Mouse (Mus musculus): ENCODE measurements around the gene Ank3. TPM values are rescaled to one million over a fixed set of nuclear protein-coding genes. Genes with fewer than 3 reads are reported as not detected.

The Ank3 gene
- total and polyA plus RNA-seq, 2 experiments from 2014 or later: 60.1 to 239 TPM

DNA sequence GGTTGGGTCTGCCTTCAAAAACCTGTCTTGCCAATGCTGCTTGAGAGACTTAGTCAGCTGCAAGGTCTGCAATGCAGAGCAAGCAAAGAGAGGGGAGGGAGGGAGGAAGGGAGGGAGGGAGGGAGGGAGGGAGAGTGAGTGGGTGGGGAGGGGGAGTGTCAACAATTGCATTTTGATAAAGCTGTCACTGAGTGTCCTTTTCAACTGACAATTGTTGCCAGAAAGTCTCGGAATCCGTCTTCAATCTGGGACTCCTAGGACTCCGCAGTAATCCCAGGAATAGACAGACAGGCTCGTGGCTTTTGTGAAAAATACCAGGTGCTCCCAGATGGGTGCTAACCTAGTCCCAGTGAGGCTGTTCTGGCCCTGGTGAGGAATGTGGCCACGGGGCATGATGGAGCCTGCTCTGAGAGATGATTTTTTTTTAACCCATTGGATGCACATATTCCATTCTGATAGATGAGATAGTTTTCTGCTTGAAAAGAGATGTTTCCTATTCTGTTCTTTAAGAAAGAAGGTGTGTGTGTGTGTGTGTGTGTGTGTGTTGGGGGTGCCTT lies 254.6 kb downstream of the Ank3 start:
- WGBS: 23% methylated on average over 5 of the region's 5 CpGs
- Histone ChIP-seq H3K4me1 (ENCODE audit: insufficient read depth, low read length) (peaks cover 7% of the 10 kb centered on the region), H3K9me3 (ENCODE audit: low read length) (no peaks in the 10 kb centered on the region), H3K4me2 (ENCODE audit: low read depth, low read length) (no peak overlapping the region), H3K27ac (no peak overlapping the region), H3K36me3 (ENCODE audit: insufficient read depth, low read length) (no peaks in the 10 kb centered on the region), H3K9ac (replicated peaks; ENCODE audit: low read length) (no peak overlapping the region), H3K4me3 (ENCODE audit: low read length) (no peak overlapping the region), H3K27me3 (ENCODE audit: insufficient read depth, low read length) (no peaks in the 10 kb centered on the region)
- no peak for DNase-seq (ENCODE audit: low spot score)
- TF ChIP-seq CTCF (IDR thresholded peaks at IDR 0.05; ENCODE audit: low read depth): no peak
- no peak for ATAC-seq

- H3K4me2 ChIP-seq (ENCODE audit: low read depth, low read length): no peak overlapping the region
- DNase-seq (ENCODE audit: low spot score) (no peak), ATAC-seq (no peak)
- H3K27ac ChIP-seq: no peak overlapping the region
- H3K9ac ChIP-seq (replicated peaks; ENCODE audit: low read length): no peak overlapping the region
- H3K4me1 ChIP-seq (ENCODE audit: insufficient read depth, low read length): peaks cover 7% of the 10 kb centered on the region
- WGBS: 89% methylated on average over 2 of the region's 2 CpGs
- H3K4me3 ChIP-seq (ENCODE audit: low read length): no peak overlapping the region
- no peaks in the 10 kb centered on the region for H3K27me3 ChIP-seq (ENCODE audit: insufficient read depth, low read length)
- no peaks in the 10 kb centered on the region for H3K36me3 ChIP-seq (ENCODE audit: insufficient read depth, low read length)
- no peaks in the 10 kb centered on the region for H3K9me3 ChIP-seq (ENCODE audit: low read length)
- peak; percentile 26; the same call in 1 of the 2 replicates for TF ChIP-seq CTCF (IDR thresholded peaks at IDR 0.05; ENCODE audit: low read depth)
These were observed 255.6 kb downstream of the Ank3 start for GRCm38 (mm10) chr10:69654176-69654575.

- no peaks in the 10 kb centered on the region for H3K27me3 ChIP-seq (ENCODE audit: insufficient read depth, low read length)
- no peaks in the 10 kb centered on the region for H3K9me3 ChIP-seq (ENCODE audit: low read length)
- H3K4me3 ChIP-seq (ENCODE audit: low read length): no peak overlapping the region
- H3K27ac ChIP-seq: no peak overlapping the region
- H3K4me1 ChIP-seq (ENCODE audit: insufficient read depth, low read length): peaks cover 7% of the 10 kb centered on the region
- 16% methylated on average over 13 of the region's 13 CpGs for WGBS
- H3K9ac ChIP-seq (replicated peaks; ENCODE audit: low read length): peak overlapping the region; percentile 17; the same call in 1 of the 2 replicates
- ATAC-seq: peak; percentile 50; the same call in 1 of the 2 replicates
- no peaks in the 10 kb centered on the region for H3K36me3 ChIP-seq (ENCODE audit: insufficient read depth, low read length)
- TF ChIP-seq CTCF (IDR thresholded peaks at IDR 0.05; ENCODE audit: low read depth): peak; percentile 90
- peak; percentile 87 for DNase-seq (ENCODE audit: low spot score)
- H3K4me2 ChIP-seq (ENCODE audit: low read depth, low read length): 0 out of 2 replicates have a peak overlapping the region, but pooled peaks have one; percentile 28
These were observed 256.5 kb downstream of the Ank3 start for GRCm38 (mm10) chr10:69654866-69655633.

DNA sequence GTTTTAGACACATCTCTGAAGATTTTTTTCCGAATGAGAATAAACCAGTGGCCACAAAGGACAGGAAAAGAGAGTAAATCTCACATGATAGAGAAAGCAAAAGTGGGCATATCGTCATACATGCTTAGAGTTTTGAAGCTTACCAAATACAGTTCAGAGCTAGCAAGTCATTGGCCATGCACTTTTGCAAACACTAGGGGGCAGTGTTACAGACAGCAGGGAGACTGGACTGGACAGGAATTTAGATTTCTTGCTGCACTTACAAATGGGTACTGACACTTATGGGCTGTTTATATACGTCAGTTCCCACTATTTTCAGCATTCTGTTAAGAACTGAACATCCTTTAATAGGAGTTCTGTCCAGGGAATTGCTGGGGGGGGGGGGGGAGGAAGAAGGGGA lies 257.7 kb downstream of the Ank3 start:
- no peaks in the 10 kb centered on the region for H3K27me3 ChIP-seq (ENCODE audit: insufficient read depth, low read length)
- no peaks in the 10 kb centered on the region for H3K36me3 ChIP-seq (ENCODE audit: insufficient read depth, low read length)
- no peak overlapping the region for H3K4me3 ChIP-seq (ENCODE audit: low read length)
- 11% methylated on average over 3 of the region's 3 CpGs for WGBS
- ATAC-seq: no peak; the same call in 1 of the 2 replicates
- no peak overlapping the region for H3K4me2 ChIP-seq (ENCODE audit: low read depth, low read length)
- peak; percentile 91 for TF ChIP-seq CTCF (IDR thresholded peaks at IDR 0.05; ENCODE audit: low read depth)
- DNase-seq (ENCODE audit: low spot score): peak; percentile 83
- no peak overlapping the region for H3K27ac ChIP-seq
- H3K4me1 ChIP-seq (ENCODE audit: insufficient read depth, low read length): peaks cover 7% of the 10 kb centered on the region
- H3K9me3 ChIP-seq (ENCODE audit: low read length): no peaks in the 10 kb centered on the region
- no peak overlapping the region for H3K9ac ChIP-seq (replicated peaks; ENCODE audit: low read length)

DNA sequence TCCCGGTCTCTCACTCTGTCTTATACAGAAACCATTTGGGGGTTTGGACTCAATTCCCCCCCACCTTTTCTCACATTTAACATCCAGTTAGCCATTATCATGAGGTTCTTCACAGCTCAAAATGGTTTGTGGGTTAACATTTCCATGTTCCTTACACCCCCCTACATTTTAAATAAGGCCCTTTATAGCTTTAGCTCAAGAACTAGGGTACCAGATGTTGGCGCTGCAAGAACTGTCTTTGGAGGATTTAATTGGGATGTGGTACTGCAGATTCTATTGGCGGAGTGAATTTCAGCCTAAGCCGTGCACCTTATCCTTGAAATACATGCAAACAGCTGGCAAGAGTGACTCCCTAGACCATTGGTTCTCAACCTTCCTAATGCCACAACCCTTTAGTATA lies 261.2 kb downstream of the Ank3 start:
- no peak overlapping the region for H3K27ac ChIP-seq
- no peak overlapping the region for H3K9ac ChIP-seq (replicated peaks; ENCODE audit: low read length)
- no peaks in the 10 kb centered on the region for H3K9me3 ChIP-seq (ENCODE audit: low read length)
- no peaks in the 10 kb centered on the region for H3K27me3 ChIP-seq (ENCODE audit: insufficient read depth, low read length)
- no peak for ATAC-seq
- no peak for TF ChIP-seq CTCF (IDR thresholded peaks at IDR 0.05; ENCODE audit: low read depth)
- H3K36me3 ChIP-seq (ENCODE audit: insufficient read depth, low read length): no peaks in the 10 kb centered on the region
- H3K4me1 ChIP-seq (ENCODE audit: insufficient read depth, low read length): no peaks in the 10 kb centered on the region
- no peak overlapping the region for H3K4me3 ChIP-seq (ENCODE audit: low read length)
- no peak for DNase-seq (ENCODE audit: low spot score)
- 80% methylated on average over 4 of the region's 4 CpGs for WGBS
- no peak overlapping the region for H3K4me2 ChIP-seq (ENCODE audit: low read depth, low read length)

DNA sequence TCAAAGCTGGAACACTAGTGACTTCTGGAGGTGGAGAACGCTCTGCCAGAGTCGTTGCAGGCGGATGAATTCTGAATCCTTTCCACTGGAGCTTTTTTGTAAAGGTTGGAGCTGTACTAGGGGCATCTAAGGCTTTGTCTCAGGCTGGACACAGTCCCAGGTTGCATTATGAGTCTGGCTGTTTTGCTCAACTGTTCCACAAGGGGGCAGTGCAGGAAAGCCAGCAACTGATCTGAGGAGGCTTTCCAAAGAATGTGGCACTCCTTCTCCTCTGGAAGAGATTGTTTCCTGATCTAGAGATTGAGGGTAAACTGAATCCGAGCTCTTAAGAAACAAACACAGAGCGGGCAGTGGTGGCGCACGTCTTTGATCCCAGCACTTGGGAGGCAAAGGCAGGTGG lies 263.8 kb downstream of the Ank3 start:
- Histone ChIP-seq H3K4me1 (ENCODE audit: insufficient read depth, low read length) (no peaks in the 10 kb centered on the region), H3K36me3 (ENCODE audit: insufficient read depth, low read length) (no peaks in the 10 kb centered on the region), H3K9me3 (ENCODE audit: low read length) (no peaks in the 10 kb centered on the region), H3K27me3 (ENCODE audit: insufficient read depth, low read length) (no peaks in the 10 kb centered on the region), H3K27ac (no peak overlapping the region), H3K4me2 (ENCODE audit: low read depth, low read length) (no peak overlapping the region), H3K9ac (replicated peaks; ENCODE audit: low read length) (no peak overlapping the region), H3K4me3 (ENCODE audit: low read length) (no peak overlapping the region)
- 10% methylated on average over 7 of the region's 7 CpGs for WGBS
- peak; percentile 88 for DNase-seq (ENCODE audit: low spot score)
- TF ChIP-seq CTCF (IDR thresholded peaks at IDR 0.05; ENCODE audit: low read depth): peak; percentile 95
- ATAC-seq: peak; percentile 83

GRCm38 (mm10) chr10:69667482-69667881 lies 268.9 kb downstream of the Ank3 start:
- Histone ChIP-seq H3K27ac (no peak overlapping the region), H3K4me1 (ENCODE audit: insufficient read depth, low read length) (no peaks in the 10 kb centered on the region), H3K9me3 (ENCODE audit: low read length) (no peaks in the 10 kb centered on the region), H3K4me3 (ENCODE audit: low read length) (no peak overlapping the region), H3K4me2 (ENCODE audit: low read depth, low read length) (no peak overlapping the region), H3K9ac (replicated peaks; ENCODE audit: low read length) (no peak overlapping the region), H3K36me3 (ENCODE audit: insufficient read depth, low read length) (no peaks in the 10 kb centered on the region), H3K27me3 (ENCODE audit: insufficient read depth, low read length) (no peaks in the 10 kb centered on the region)
- DNase-seq (ENCODE audit: low spot score) (no peak), ATAC-seq (no peak)
- WGBS: 70% methylated on average over 4 of the region's 4 CpGs
- no peak for TF ChIP-seq CTCF (IDR thresholded peaks at IDR 0.05; ENCODE audit: low read depth)
